Mouse (Mus musculus) olfactory bulb, adult 2 months (tissue): ENCODE measurements around the gene Cd200r1.

Experiments
- CTCF ChIP-seq: fragments of 200-500 bp; IDR thresholded peaks from 2 replicates; pipeline ENCODE4 v1.5.1; 2012; ENCODE audit warnings: low read depth, mild to moderate bottlenecking, low read length, moderate library complexity; ENCODE audit not compliant: insufficient read depth
- POLR2A ChIP-seq: fragments of 200-500 bp; IDR thresholded peaks from 2 replicates; pipeline ENCODE4 v1.6.1; 2012; ENCODE audit warnings: mild to moderate bottlenecking, low read depth, low read length, moderate library complexity; ENCODE audit not compliant: insufficient read depth

GRCm38 (mm10) chr16:44818010-44818409 lies 52.5 kb downstream of the Cd200r1 start:
- TF ChIP-seq CTCF (no peak), POLR2A (no peak)
